Mouse (Mus musculus): Measurements from ENCODE around the gene Pdia6.

DNA sequence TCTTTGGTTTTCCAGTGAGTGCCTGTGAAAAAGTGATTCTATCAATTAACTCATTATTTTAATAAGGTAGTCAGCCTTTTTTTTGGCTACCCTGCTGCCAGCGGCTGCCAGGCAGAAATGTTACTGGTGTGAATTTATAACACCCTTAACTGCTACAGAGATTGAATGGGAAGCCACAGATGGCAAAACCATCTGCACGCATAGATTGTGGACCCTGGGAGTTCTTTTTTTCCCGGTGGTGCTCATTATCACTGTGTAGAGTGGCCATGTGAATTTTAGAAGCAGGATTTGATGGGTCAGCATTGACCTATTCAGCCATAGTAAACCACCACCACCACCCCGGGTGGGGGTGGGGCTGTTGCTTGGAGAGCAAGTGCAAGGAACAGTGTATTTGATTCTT, 971 bp downstream of the Pdia6 start:
- no peak for TF ChIP-seq CTCF (IDR thresholded peaks at IDR 0.05)
- no peak for TF ChIP-seq POLR2A (IDR thresholded peaks at IDR 0.05; ENCODE audit: insufficient read depth, low read depth, low read length)
- TF ChIP-seq EP300 (IDR thresholded peaks at IDR 0.05; ENCODE audit: insufficient read depth, low read depth, low read length): no peak
